In the genomic region with DNA sequence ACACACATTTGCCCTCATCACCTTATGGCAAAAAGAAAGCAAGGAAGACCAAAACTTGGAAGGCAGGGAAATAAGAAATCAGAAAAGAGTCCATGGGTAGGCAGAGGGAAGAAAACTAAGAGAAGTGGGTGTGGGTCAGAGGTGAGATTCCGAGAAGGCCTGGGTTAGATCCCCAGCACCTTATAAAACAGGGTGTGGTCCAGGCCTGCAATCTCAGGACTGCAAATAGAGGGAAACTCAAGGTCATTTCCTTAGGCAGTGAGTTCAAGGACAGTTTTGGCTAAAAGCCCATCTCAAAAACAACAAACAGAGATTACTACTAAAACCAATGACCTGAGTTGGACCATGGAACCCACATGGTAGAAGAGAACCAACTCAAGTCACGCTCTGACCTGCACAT, we compare ENCODE assay signal across 17 mouse cellular contexts. TPM values are rescaled to one million over a fixed set of nuclear protein-coding genes. Genes with fewer than 3 reads are reported as not detected.
A peak's percentile ranks its signal among the peaks of the same experiment; 100 is the strongest.
DNase-seq lines count a peak whose midpoint lies in the region; ATAC-seq and TF ChIP-seq lines count a peak whose summit lies in the region.
"Had no signal": no experiment of that assay in that cellular context is flagged by ENCODE, and none has a peak within 500 bp of the region (broad histone marks: within the 10 kb centered on the region; RNA-seq: fewer than 3 reads in every experiment).

No protein-coding gene starts in this region.

- no peak for TF ChIP-seq CTCF in lung, embryonic 14.5 days (IDR thresholded peaks at IDR 0.05; ENCODE audit: low read depth)

- 85% methylated on average over 2 of the region's 2 CpGs for WGBS in embryonic facial prominence, embryonic 12.5 days
- WGBS in embryonic facial prominence, embryonic 10.5 days, result 88% methylated on average over 2 of the region's 2 CpGs
- 84% methylated on average over 2 of the region's 2 CpGs for WGBS in lung, embryonic 14.5 days
- 79% methylated on average over 2 of the region's 2 CpGs for WGBS in limb, embryonic 13.5 days
- 89% methylated on average over 2 of the region's 2 CpGs for WGBS in neural tube, embryonic 15.5 days

- H3K4me3 ChIP-seq in embryonic facial prominence, embryonic 12.5 days, result no peak overlapping the region
- H3K4me3 ChIP-seq in embryonic facial prominence, embryonic 10.5 days, result no peak overlapping the region
- H3K4me3 ChIP-seq in lung, embryonic 14.5 days (ENCODE audit: low read depth, low read length), result no peak overlapping the region
- H3K4me3 ChIP-seq in limb, embryonic 13.5 days, result no peak overlapping the region
- no peak overlapping the region for H3K4me3 ChIP-seq in neural tube, embryonic 15.5 days (replicated peaks)
- H3K4me3 ChIP-seq: stomach, embryonic 15.5 days had no signal

- peak overlapping the region; percentile 78; the same call in 1 of the 2 replicates for H3K4me2 ChIP-seq in embryonic facial prominence, embryonic 12.5 days (replicated peaks)
- peak overlapping the region; percentile 5; the same call in 1 of the 2 replicates for H3K4me2 ChIP-seq in lung, embryonic 14.5 days
- peak overlapping the region; percentile 90; the same call in 1 of the 2 replicates for H3K4me2 ChIP-seq in limb, embryonic 13.5 days (replicated peaks)
- H3K4me2 ChIP-seq in neural tube, embryonic 15.5 days, result peak overlapping the region; percentile 90

- H3K27me3 ChIP-seq in embryonic facial prominence, embryonic 12.5 days, result no peaks in the 10 kb centered on the region
- H3K27me3 ChIP-seq in embryonic facial prominence, embryonic 10.5 days (replicated peaks; ENCODE audit: low read depth, poor library complexity, severe bottlenecking), result no peaks in the 10 kb centered on the region
- H3K27me3 ChIP-seq in lung, embryonic 14.5 days (ENCODE audit: insufficient read depth, low read length), result no peaks in the 10 kb centered on the region
- no peaks in the 10 kb centered on the region for H3K27me3 ChIP-seq in limb, embryonic 13.5 days
- no peaks in the 10 kb centered on the region for H3K27me3 ChIP-seq in neural tube, embryonic 15.5 days (replicated peaks)
- H3K27me3 ChIP-seq: stomach, embryonic 15.5 days had no signal

- peaks cover 13% of the 10 kb centered on the region for H3K36me3 ChIP-seq in embryonic facial prominence, embryonic 12.5 days
- peaks cover 38% of the 10 kb centered on the region for H3K36me3 ChIP-seq in embryonic facial prominence, embryonic 10.5 days (replicated peaks)
- H3K36me3 ChIP-seq in lung, embryonic 14.5 days (ENCODE audit: insufficient read depth), result peaks cover 21% of the 10 kb centered on the region
- peaks cover 26% of the 10 kb centered on the region for H3K36me3 ChIP-seq in limb, embryonic 13.5 days
- H3K36me3 ChIP-seq in neural tube, embryonic 15.5 days, result peaks cover 11% of the 10 kb centered on the region

- peaks cover 34% of the 10 kb centered on the region for H3K4me1 ChIP-seq in embryonic facial prominence, embryonic 12.5 days
- peaks cover 39% of the 10 kb centered on the region for H3K4me1 ChIP-seq in embryonic facial prominence, embryonic 10.5 days
- H3K4me1 ChIP-seq in lung, embryonic 14.5 days (ENCODE audit: insufficient read depth), result peaks cover 19% of the 10 kb centered on the region
- H3K4me1 ChIP-seq in limb, embryonic 13.5 days, result peaks cover 43% of the 10 kb centered on the region
- H3K4me1 ChIP-seq in neural tube, embryonic 15.5 days, result peaks cover 66% of the 10 kb centered on the region

- H3K9ac ChIP-seq in embryonic facial prominence, embryonic 12.5 days, result no peak overlapping the region
- no peak overlapping the region for H3K9ac ChIP-seq in lung, embryonic 14.5 days
- H3K9ac ChIP-seq in limb, embryonic 13.5 days, result no peak overlapping the region
- no peak overlapping the region for H3K9ac ChIP-seq in neural tube, embryonic 15.5 days (replicated peaks)
- H3K9ac ChIP-seq: stomach, embryonic 15.5 days had no signal

- no peak overlapping the region for H3K27ac ChIP-seq in embryonic facial prominence, embryonic 12.5 days
- no peak overlapping the region for H3K27ac ChIP-seq in embryonic facial prominence, embryonic 10.5 days (replicated peaks)
- no peak overlapping the region for H3K27ac ChIP-seq in lung, embryonic 14.5 days (ENCODE audit: low read depth)
- H3K27ac ChIP-seq in limb, embryonic 13.5 days, result no peak overlapping the region
- H3K27ac ChIP-seq in neural tube, embryonic 15.5 days (replicated peaks), result no peak overlapping the region
- H3K27ac ChIP-seq: stomach, embryonic 15.5 days had no signal

- no peaks in the 10 kb centered on the region for H3K9me3 ChIP-seq in embryonic facial prominence, embryonic 12.5 days
- no peaks in the 10 kb centered on the region for H3K9me3 ChIP-seq in embryonic facial prominence, embryonic 10.5 days
- no peaks in the 10 kb centered on the region for H3K9me3 ChIP-seq in lung, embryonic 14.5 days (ENCODE audit: low read depth, low read length)
- H3K9me3 ChIP-seq in limb, embryonic 13.5 days, result no peaks in the 10 kb centered on the region
- H3K9me3 ChIP-seq in neural tube, embryonic 15.5 days (replicated peaks), result no peaks in the 10 kb centered on the region
- H3K9me3 ChIP-seq: stomach, embryonic 15.5 days had no signal

- ATAC-seq in embryonic facial prominence, embryonic 12.5 days (ENCODE audit: insufficient number of reproducible peaks, insufficient read depth, low FRiP score, low TSS enrichment), result no peak
- ATAC-seq in lung, embryonic 14.5 days (ENCODE audit: insufficient read depth), result no peak
- no peak for ATAC-seq in limb, embryonic 13.5 days (ENCODE audit: low FRiP score, low read depth)
- no peak for ATAC-seq in neural tube, embryonic 15.5 days (ENCODE audit: low FRiP score)

- no peak for DNase-seq in embryonic facial prominence, embryonic 10.5 days (ENCODE audit: low spot score)
- DNase-seq in lung, embryonic 14.5 days, result no peak
- DNase-seq in lung, postnatal 4 days, result no peak
- no peak for DNase-seq in thymus, postnatal 0 days (ENCODE audit: low spot score)
- no peak for DNase-seq in urinary bladder, postnatal 4 days (ENCODE audit: low spot score in 2 of 2)
- DNase-seq: kidney, postnatal 14 days; layer of hippocampus, postnatal 36 days; lung, adult 2 months; thymus, postnatal 25 days had no signal

RNA-seq across cellular contexts. Expression of gene Gm45234, which starts 2.0 kb away (rescaled TPM):
- polyA plus RNA-seq in embryonic facial prominence, embryonic 12.5 days (2016; fragmentation: Nextera tagmentation; extraction: Ambion mirVana), result not detected in 2 replicates
- not detected in 2 replicates for polyA plus RNA-seq in embryonic facial prominence, embryonic 10.5 days (2016; fragmentation: Nextera tagmentation; extraction: Ambion mirVana)
- not detected in 2 replicates for polyA plus RNA-seq in lung, embryonic 14.5 days (2014; fragmentation: Nextera tagmentation; extraction: Ambion mirVana)
- 0.11 TPM in 1 of 2 replicates, not detected in the other for polyA plus RNA-seq in limb, embryonic 13.5 days (2015; fragmentation: Nextera tagmentation; extraction: Ambion mirVana)
- polyA plus RNA-seq in neural tube, embryonic 15.5 days (2015; fragmentation: Nextera tagmentation; extraction: Ambion mirVana), result 0.17 TPM in 1 of 2 replicates, not detected in the other
- not detected in 2 replicates for polyA plus RNA-seq in thymus, postnatal 0 days (2015; fragmentation: Nextera tagmentation; extraction: Ambion mirVana)
- polyA plus RNA-seq: gonadal fat pad, adult 2 months; heart, postnatal 0 days; intestine, embryonic 14.5 days; small intestine, adult 2 months; stomach, embryonic 15.5 days had no signal

RNA-seq across cellular contexts. Expression of gene Atn1, which starts 2.5 kb away (rescaled TPM):
- polyA plus RNA-seq in embryonic facial prominence, embryonic 12.5 days (2016; fragmentation: Nextera tagmentation; extraction: Ambion mirVana), result 20.1 and 20.5 TPM in 2 replicates
- 12.6 and 15.2 TPM in 2 replicates for polyA plus RNA-seq in embryonic facial prominence, embryonic 10.5 days (2016; fragmentation: Nextera tagmentation; extraction: Ambion mirVana)
- 13.1 and 15.1 TPM in 2 replicates for polyA plus RNA-seq in lung, embryonic 14.5 days (2014; fragmentation: Nextera tagmentation; extraction: Ambion mirVana)
- polyA plus RNA-seq in limb, embryonic 13.5 days (2015; fragmentation: Nextera tagmentation; extraction: Ambion mirVana), result 19.6 and 20.0 TPM in 2 replicates
- 23.1 and 24.0 TPM in 2 replicates for polyA plus RNA-seq in neural tube, embryonic 15.5 days (2015; fragmentation: Nextera tagmentation; extraction: Ambion mirVana)
- 4.5 and 4.7 TPM in 2 replicates for polyA plus RNA-seq in thymus, postnatal 0 days (2015; fragmentation: Nextera tagmentation; extraction: Ambion mirVana)

RNA-seq across cellular contexts. Expression of gene Grcc10, which starts 12.7 kb away (rescaled TPM):
- polyA plus RNA-seq in embryonic facial prominence, embryonic 12.5 days (2016; fragmentation: Nextera tagmentation; extraction: Ambion mirVana), result 498 and 530 TPM in 2 replicates
- 425 and 454 TPM in 2 replicates for polyA plus RNA-seq in embryonic facial prominence, embryonic 10.5 days (2016; fragmentation: Nextera tagmentation; extraction: Ambion mirVana)
- 429 and 440 TPM in 2 replicates for polyA plus RNA-seq in lung, embryonic 14.5 days (2014; fragmentation: Nextera tagmentation; extraction: Ambion mirVana)
- 480 and 513 TPM in 2 replicates for polyA plus RNA-seq in limb, embryonic 13.5 days (2015; fragmentation: Nextera tagmentation; extraction: Ambion mirVana)
- 572 and 623 TPM in 2 replicates for polyA plus RNA-seq in neural tube, embryonic 15.5 days (2015; fragmentation: Nextera tagmentation; extraction: Ambion mirVana)
- polyA plus RNA-seq in thymus, postnatal 0 days (2015; fragmentation: Nextera tagmentation; extraction: Ambion mirVana), result 541 and 549 TPM in 2 replicates

RNA-seq across cellular contexts. Expression of gene Ptpn6, which starts 15.3 kb away (rescaled TPM):
- polyA plus RNA-seq in embryonic facial prominence, embryonic 12.5 days (2016; fragmentation: Nextera tagmentation; extraction: Ambion mirVana), result 6.7 TPM in 2 replicates
- 9.3 and 10.4 TPM in 2 replicates for polyA plus RNA-seq in embryonic facial prominence, embryonic 10.5 days (2016; fragmentation: Nextera tagmentation; extraction: Ambion mirVana)
- 12.1 and 12.6 TPM in 2 replicates for polyA plus RNA-seq in lung, embryonic 14.5 days (2014; fragmentation: Nextera tagmentation; extraction: Ambion mirVana)
- polyA plus RNA-seq in limb, embryonic 13.5 days (2015; fragmentation: Nextera tagmentation; extraction: Ambion mirVana), result 9.0 and 10.9 TPM in 2 replicates
- polyA plus RNA-seq in neural tube, embryonic 15.5 days (2015; fragmentation: Nextera tagmentation; extraction: Ambion mirVana), result 4.8 and 24.7 TPM in 2 replicates
- polyA plus RNA-seq in thymus, postnatal 0 days (2015; fragmentation: Nextera tagmentation; extraction: Ambion mirVana), result 157 and 167 TPM in 2 replicates

RNA-seq across cellular contexts. Expression of gene Eno2, which starts 15.6 kb away (rescaled TPM):
- polyA plus RNA-seq in embryonic facial prominence, embryonic 12.5 days (2016; fragmentation: Nextera tagmentation; extraction: Ambion mirVana), result 9.7 and 10.2 TPM in 2 replicates
- 2.3 and 2.4 TPM in 2 replicates for polyA plus RNA-seq in embryonic facial prominence, embryonic 10.5 days (2016; fragmentation: Nextera tagmentation; extraction: Ambion mirVana)
- polyA plus RNA-seq in lung, embryonic 14.5 days (2014; fragmentation: Nextera tagmentation; extraction: Ambion mirVana), result 2.2 and 4.1 TPM in 2 replicates
- 7.2 and 7.7 TPM in 2 replicates for polyA plus RNA-seq in limb, embryonic 13.5 days (2015; fragmentation: Nextera tagmentation; extraction: Ambion mirVana)
- 197 and 226 TPM in 2 replicates for polyA plus RNA-seq in neural tube, embryonic 15.5 days (2015; fragmentation: Nextera tagmentation; extraction: Ambion mirVana)
- polyA plus RNA-seq in thymus, postnatal 0 days (2015; fragmentation: Nextera tagmentation; extraction: Ambion mirVana), result 3.8 TPM in 2 replicates

Comparison
In these comparisons a context has a peak if more than half of its experiments do, and no peak if none do; other contexts are left out.
1. H3K4me2 ChIP-seq: peak in every context shown above with its lines; median percentile 90 in limb, embryonic 13.5 days; 90 in neural tube, embryonic 15.5 days; 78 in embryonic facial prominence, embryonic 12.5 days; 5 in lung, embryonic 14.5 days.